Mouse (Mus musculus) ES-Bruce4 (cell line): ENCODE measurements around the gene Sema3b. TPM values are rescaled to one million over a fixed set of nuclear protein-coding genes. Genes with fewer than 3 reads are reported as not detected.

Source experiments
- H3K27ac ChIP-seq: 2 replicates; pipeline ENCODE4 v1.5.1; 2012; ENCODE audit warnings: low read length, inconsistent platforms; ENCODE audit not compliant: insufficient read depth
- H3K27me3 ChIP-seq: 2 replicates; pipeline ENCODE4 v1.6.1; 2012; ENCODE audit warnings: mild to moderate bottlenecking, low read length, inconsistent platforms; ENCODE audit not compliant: control insufficient read depth, poor library complexity, insufficient read depth, severe bottlenecking
- H3K36me3 ChIP-seq: 2 replicates; pipeline ENCODE4 v1.6.1; 2012; ENCODE audit warnings: inconsistent platforms, mild to moderate bottlenecking, low read length, moderate library complexity; ENCODE audit not compliant: control insufficient read depth, poor library complexity, insufficient read depth, severe bottlenecking
- H3K4me1 ChIP-seq: one replicate; pipeline ENCODE4 v1.8.1; 2011; ENCODE audit warnings: low read length; ENCODE audit not compliant: control insufficient read depth, insufficient read depth
- H3K4me3 ChIP-seq: 2 replicates; pipeline ENCODE4 v1.5.1; 2011; ENCODE audit warnings: low read depth, mild to moderate bottlenecking, low read length
- H3K9ac ChIP-seq: 2 replicates; pipeline ENCODE4 v1.6.1; 2012; ENCODE audit warnings: low read depth, mild to moderate bottlenecking, inconsistent platforms; ENCODE audit not compliant: poor library complexity, severe bottlenecking
- H3K9me3 ChIP-seq: replicated peaks from 2 replicates; pipeline ENCODE4 v1.6.1; 2012; ENCODE audit warnings: mild to moderate bottlenecking, low read length, inconsistent platforms; ENCODE audit not compliant: control insufficient read depth, poor library complexity, insufficient read depth, severe bottlenecking
- CTCF ChIP-seq: IDR thresholded peaks from one replicate; pipeline ENCODE4 v1.8.1; 2011; ENCODE audit warnings: low read depth, low read length
- EP300 ChIP-seq: IDR thresholded peaks from 2 replicates; pipeline ENCODE4 v1.6.1; 2011; ENCODE audit warnings: low read depth, low read length; ENCODE audit not compliant: insufficient read depth
- POLR2A ChIP-seq: IDR thresholded peaks from one replicate; pipeline ENCODE4 v1.8.1; 2011; ENCODE audit warnings: low read length; ENCODE audit not compliant: insufficient read depth
- polyA plus RNA-seq: library from polyadenylated mRNA; stranded (reverse); fragments of >200 nt; gene quantifications from 2 replicates; pipeline ENCODE4 v1.2.4, GENCODE M21; 2011; ENCODE audit warnings: low read depth; ENCODE audit not compliant: missing spikeins, insufficient read depth, insufficient read length

Gene Sema3b
- polyA plus RNA-seq, 1 experiment, result 16.5 TPM

GRCm38 (mm10) chr9:107607653-107608245, 1.3 kb downstream of the Sema3b start:
- Histone ChIP-seq H3K4me3 (no peak overlapping the region), H3K27me3 (no peaks in the 10 kb centered on the region), H3K27ac (no peak overlapping the region), H3K9me3 (no peaks in the 10 kb centered on the region), H3K9ac (no peak overlapping the region), H3K36me3 (no peaks in the 10 kb centered on the region), H3K4me1 (peaks cover 15% of the 10 kb centered on the region)
- TF ChIP-seq EP300, result no peak
- no peak for TF ChIP-seq POLR2A
- TF ChIP-seq CTCF, result no peak

GRCm38 (mm10) chr9:107607036-107607435, 2.0 kb downstream of the Sema3b start:
- peaks cover 15% of the 10 kb centered on the region for H3K4me1 ChIP-seq
- no peak for TF ChIP-seq EP300
- TF ChIP-seq CTCF, result no peak
- TF ChIP-seq POLR2A, result no peak
- H3K27me3 ChIP-seq, result no peaks in the 10 kb centered on the region
- no peak overlapping the region for H3K9ac ChIP-seq
- no peaks in the 10 kb centered on the region for H3K36me3 ChIP-seq
- no peak overlapping the region for H3K27ac ChIP-seq
- H3K9me3 ChIP-seq, result no peaks in the 10 kb centered on the region
- H3K4me3 ChIP-seq, result no peak overlapping the region

- no peaks in the 10 kb centered on the region for H3K27me3 ChIP-seq
- H3K4me1 ChIP-seq, result peaks cover 15% of the 10 kb centered on the region
- no peak overlapping the region for H3K9ac ChIP-seq
- no peaks in the 10 kb centered on the region for H3K36me3 ChIP-seq
- no peak for TF ChIP-seq POLR2A
- no peak for TF ChIP-seq EP300
- no peak for TF ChIP-seq CTCF
- H3K9me3 ChIP-seq, result no peaks in the 10 kb centered on the region
- H3K4me3 ChIP-seq, result no peak overlapping the region
- H3K27ac ChIP-seq, result no peak overlapping the region
Measured at GRCm38 (mm10) chr9:107606591-107606990, 2.4 kb downstream of the Sema3b start.

- no peaks in the 10 kb centered on the region for H3K9me3 ChIP-seq
- no peak overlapping the region for H3K27ac ChIP-seq
- H3K4me3 ChIP-seq, result peak overlapping the region; percentile 18; the same call in 1 of the 2 replicates
- TF ChIP-seq EP300, result peak; percentile 65; the same call in 1 of the 2 replicates
- no peak for TF ChIP-seq CTCF
- H3K9ac ChIP-seq, result peak overlapping the region; percentile 53
- no peaks in the 10 kb centered on the region for H3K36me3 ChIP-seq
- H3K27me3 ChIP-seq, result no peaks in the 10 kb centered on the region
- H3K4me1 ChIP-seq, result peaks cover 17% of the 10 kb centered on the region
Measured at GRCm38 (mm10) chr9:107605041-107605661, 3.9 kb downstream of the Sema3b start.

GRCm38 (mm10) chr9:107603251-107603650, 5.8 kb downstream of the Sema3b start:
- TF ChIP-seq CTCF, result no peak
- TF ChIP-seq POLR2A, result no peak
- no peak for TF ChIP-seq EP300
- no peak overlapping the region for H3K9ac ChIP-seq

GRCm38 (mm10) chr9:107602068-107602648, 6.9 kb downstream of the Sema3b start:
- H3K4me1 ChIP-seq, result peaks cover 11% of the 10 kb centered on the region
- H3K27ac ChIP-seq, result no peak overlapping the region

More at GRCm38 (mm10) chr9:107603251-107603650, 5.8 kb downstream of the Sema3b start:
- no peak overlapping the region for H3K27ac ChIP-seq
- no peaks in the 10 kb centered on the region for H3K27me3 ChIP-seq
- H3K4me3 ChIP-seq, result no peak overlapping the region
- H3K9me3 ChIP-seq, result no peaks in the 10 kb centered on the region
- peaks cover 11% of the 10 kb centered on the region for H3K4me1 ChIP-seq
- no peaks in the 10 kb centered on the region for H3K36me3 ChIP-seq

More at GRCm38 (mm10) chr9:107602068-107602648, 6.9 kb downstream of the Sema3b start:
- no peak overlapping the region for H3K9ac ChIP-seq
- H3K4me3 ChIP-seq, result no peak overlapping the region
- no peaks in the 10 kb centered on the region for H3K9me3 ChIP-seq
- no peaks in the 10 kb centered on the region for H3K27me3 ChIP-seq
- no peaks in the 10 kb centered on the region for H3K36me3 ChIP-seq
- TF ChIP-seq POLR2A (no peak), EP300 (peak; percentile 48; the same call in 1 of the 2 replicates), CTCF (peak; percentile 99)
